Mouse (Mus musculus) lung, embryonic 15.5 days (tissue): Measurements from ENCODE around the gene Pde4dip. TPM values are rescaled to one million over a fixed set of nuclear protein-coding genes. Genes with fewer than 3 reads are reported as not detected.

Experiments
- ATAC-seq: fragments of 200-750 bp; cut with Nextera tagmentation; 2 replicates; pipeline ENCODE4 v1.8.0; 2017; ENCODE audit warnings: moderate number of reproducible peaks, borderline replicate concordance; ENCODE audit not compliant: low FRiP score, low TSS enrichment; ENCODE audit errors: extremely low read depth
- H3K27ac ChIP-seq: fragments of 300-500 bp; sonication (generic); 2 replicates; pipeline ENCODE4 v1.5.1; 2015; ENCODE audit warnings: moderate library complexity, mild to moderate bottlenecking, inconsistent platforms
- H3K27me3 ChIP-seq: fragments of 300-500 bp; sonication (generic); 2 replicates; pipeline ENCODE4 v1.6.1; 2015; ENCODE audit warnings: inconsistent platforms
- H3K36me3 ChIP-seq: fragments of 300-500 bp; sonication (generic); 2 replicates; pipeline ENCODE4 v1.6.1; 2015; ENCODE audit warnings: inconsistent platforms
- H3K4me1 ChIP-seq: fragments of 300-500 bp; sonication (generic); 2 replicates; pipeline ENCODE4 v1.6.1; 2015; ENCODE audit warnings: inconsistent platforms
- H3K4me2 ChIP-seq: fragments of 300-500 bp; sonication (generic); 2 replicates; pipeline ENCODE4 v1.6.1; 2015; ENCODE audit warnings: inconsistent platforms, mild to moderate bottlenecking, moderate library complexity
- H3K4me3 ChIP-seq: fragments of 300-500 bp; sonication (generic); 2 replicates; pipeline ENCODE4 v1.5.1; 2015; ENCODE audit warnings: mild to moderate bottlenecking, inconsistent platforms
- H3K9ac ChIP-seq: fragments of 300-500 bp; sonication (generic); 2 replicates; pipeline ENCODE4 v1.6.1; 2015; ENCODE audit warnings: inconsistent platforms
- H3K9me3 ChIP-seq: fragments of 300-500 bp; sonication (generic); 2 replicates; pipeline ENCODE4 v1.6.1; 2016; ENCODE audit warnings: inconsistent platforms
- WGBS: fragments of 180-500 bp; shearing (Covaris S2); methylation state at CpG from one replicate; pipeline ENCODE4 v1.1.7; 2015; 5-methylcytosine and 5-hydroxymethylcytosine counted together
- polyA plus RNA-seq: library from polyadenylated mRNA; unstranded; fragments of >200 nt; fragmentation: Nextera tagmentation; extraction: Ambion mirVana; gene quantifications from 2 replicates; pipeline ENCODE4 v1.2.1, GENCODE M21; 2015

Pde4dip gene
- polyA plus RNA-seq, 1 experiment from 2014 or later = 18.3 TPM

- Histone ChIP-seq H3K9ac (no peak within 1 kb of the TSS), H3K27ac (no peak within 1 kb of the TSS), H3K9me3 (no peaks in the 10 kb centered on the region), H3K27me3 (no peaks in the 10 kb centered on the region), H3K4me2 (no peak within 1 kb of the TSS), H3K4me1 (no peaks in the 10 kb centered on the region), H3K36me3 (peaks cover 14% of the 10 kb centered on the region), H3K4me3 (no peak within 1 kb of the TSS)
- ATAC-seq = no peak
- WGBS = 84% methylated on average over 7 of the region's 7 CpGs
Observed at GRCm38 (mm10) chr3:97674644-97675110, 213.8 kb downstream of the Pde4dip start, which contains the start of gene Gm17651. Gene Gm17651 (minus strand): TSS chr3:97674694.

GRCm38 (mm10) chr3:97667093-97667675 lies 221.3 kb downstream of the Pde4dip start:
- Histone ChIP-seq H3K27me3 (no peaks in the 10 kb centered on the region), H3K4me2 (no peak overlapping the region), H3K9ac (no peak overlapping the region), H3K27ac (no peak overlapping the region), H3K36me3 (peaks cover 18% of the 10 kb centered on the region), H3K9me3 (no peaks in the 10 kb centered on the region), H3K4me3 (no peak overlapping the region), H3K4me1 (no peaks in the 10 kb centered on the region)
- 51% methylated on average over 14 of the region's 14 CpGs for WGBS
- ATAC-seq = no peak

GRCm38 (mm10) chr3:97666154-97666553 lies 222.4 kb downstream of the Pde4dip start:
- H3K9me3 ChIP-seq = no peaks in the 10 kb centered on the region
- 50% methylated on average over 8 of the region's 8 CpGs for WGBS
- H3K9ac ChIP-seq = no peak overlapping the region
- no peak overlapping the region for H3K27ac ChIP-seq
- H3K4me3 ChIP-seq = no peak overlapping the region
- ATAC-seq = no peak
- H3K27me3 ChIP-seq = no peaks in the 10 kb centered on the region
- H3K4me2 ChIP-seq = no peak overlapping the region
- H3K4me1 ChIP-seq = no peaks in the 10 kb centered on the region
- H3K36me3 ChIP-seq = peaks cover 16% of the 10 kb centered on the region

- H3K9me3 ChIP-seq = no peaks in the 10 kb centered on the region
- H3K4me3 ChIP-seq = no peak overlapping the region
- H3K27me3 ChIP-seq = no peaks in the 10 kb centered on the region
- H3K4me2 ChIP-seq = no peak overlapping the region
- H3K36me3 ChIP-seq = peaks cover 11% of the 10 kb centered on the region
- H3K4me1 ChIP-seq = no peaks in the 10 kb centered on the region
- no peak overlapping the region for H3K27ac ChIP-seq
- 62% methylated on average over 9 of the region's 9 CpGs for WGBS
- no peak overlapping the region for H3K9ac ChIP-seq
- ATAC-seq = no peak
Observed at GRCm38 (mm10) chr3:97665525-97665924, 223.0 kb downstream of the Pde4dip start.

GRCm38 (mm10) chr3:97661206-97661605 lies 227.3 kb downstream of the Pde4dip start:
- Histone ChIP-seq H3K4me1 (peaks cover 12% of the 10 kb centered on the region), H3K9me3 (no peaks in the 10 kb centered on the region), H3K4me2 (no peak overlapping the region), H3K4me3 (no peak overlapping the region), H3K27ac (no peak overlapping the region), H3K36me3 (no peaks in the 10 kb centered on the region), H3K27me3 (no peaks in the 10 kb centered on the region), H3K9ac (no peak overlapping the region)
- WGBS = 69% methylated on average over 8 of the region's 8 CpGs
- ATAC-seq = no peak

- no peaks in the 10 kb centered on the region for H3K27me3 ChIP-seq
- H3K4me3 ChIP-seq = no peak overlapping the region
Observed at GRCm38 (mm10) chr3:97659746-97660145, 228.8 kb downstream of the Pde4dip start.

GRCm38 (mm10) chr3:97658426-97659193 lies 229.9 kb downstream of the Pde4dip start:
- Histone ChIP-seq H3K4me2 (peak overlapping the region; percentile 83), H3K9me3 (no peaks in the 10 kb centered on the region), H3K36me3 (no peaks in the 10 kb centered on the region), H3K4me1 (peaks cover 12% of the 10 kb centered on the region), H3K9ac (peak overlapping the region; percentile 65), H3K4me3 (peak overlapping the region; percentile 76), H3K27ac (peak overlapping the region; percentile 41; the same call in 1 of the 2 replicates), H3K27me3 (no peaks in the 10 kb centered on the region)
- WGBS = under 1% methylated on average over 49 of the region's 50 CpGs
- ATAC-seq = peak; percentile 86

More at GRCm38 (mm10) chr3:97659746-97660145, 228.8 kb downstream of the Pde4dip start:
- no peak overlapping the region for H3K9ac ChIP-seq
- WGBS = 78% methylated on average over 7 of the region's 7 CpGs
- no peaks in the 10 kb centered on the region for H3K9me3 ChIP-seq
- peaks cover 12% of the 10 kb centered on the region for H3K4me1 ChIP-seq
- no peak overlapping the region for H3K27ac ChIP-seq
- peak overlapping the region; percentile 83; the same call in 1 of the 2 replicates for H3K4me2 ChIP-seq
- no peak for ATAC-seq
- no peaks in the 10 kb centered on the region for H3K36me3 ChIP-seq

- H3K9me3 ChIP-seq = no peaks in the 10 kb centered on the region
- 2% methylated on average over 49 of the region's 51 CpGs for whole genome bisulfite sequencing
- ATAC-seq = peak; percentile 97
- peak within 1 kb of the TSS; percentile 76 for H3K4me3 ChIP-seq
- peaks cover 12% of the 10 kb centered on the region for H3K4me1 ChIP-seq
- no peaks in the 10 kb centered on the region for H3K27me3 ChIP-seq
- H3K4me2 ChIP-seq = peak within 1 kb of the TSS; percentile 83
- peak within 1 kb of the TSS; percentile 65 for H3K9ac ChIP-seq
- peak within 1 kb of the TSS; percentile 41; the same call in 1 of the 2 replicates for H3K27ac ChIP-seq
- H3K36me3 ChIP-seq = no peaks in the 10 kb centered on the region
Observed at GRCm38 (mm10) chr3:97657655-97658411, 230.7 kb downstream of the Pde4dip start, which contains the start of gene Prkab2. Gene Prkab2 (plus strand): TSS chr3:97658193.

GRCm38 (mm10) chr3:97654901-97655300 lies 233.6 kb downstream of the Pde4dip start:
- WGBS = 83% methylated on average over 8 of the region's 8 CpGs
- Histone ChIP-seq H3K4me2 (no peak overlapping the region), H3K27ac (no peak overlapping the region), H3K9me3 (no peaks in the 10 kb centered on the region), H3K4me3 (no peak overlapping the region), H3K36me3 (no peaks in the 10 kb centered on the region), H3K9ac (no peak overlapping the region), H3K27me3 (no peaks in the 10 kb centered on the region), H3K4me1 (peaks cover 12% of the 10 kb centered on the region)
- ATAC-seq = no peak

GRCm38 (mm10) chr3:97653781-97654180 lies 234.7 kb downstream of the Pde4dip start:
- 91% methylated on average over 5 of the region's 5 CpGs for WGBS
- Histone ChIP-seq H3K4me3 (no peak overlapping the region), H3K27me3 (no peaks in the 10 kb centered on the region), H3K9ac (no peak overlapping the region), H3K36me3 (no peaks in the 10 kb centered on the region), H3K9me3 (no peaks in the 10 kb centered on the region), H3K4me2 (no peak overlapping the region), H3K27ac (no peak overlapping the region), H3K4me1 (peaks cover 3% of the 10 kb centered on the region; the same call in 1 of the 2 replicates)
- ATAC-seq = no peak

- H3K9ac ChIP-seq = no peak overlapping the region
- H3K27me3 ChIP-seq = no peaks in the 10 kb centered on the region
- H3K27ac ChIP-seq = no peak overlapping the region
- H3K9me3 ChIP-seq = no peaks in the 10 kb centered on the region
- H3K36me3 ChIP-seq = no peaks in the 10 kb centered on the region
- WGBS = 69% methylated on average over 10 of the region's 10 CpGs
- H3K4me2 ChIP-seq = no peak overlapping the region
- H3K4me3 ChIP-seq = no peak overlapping the region
- no peak for ATAC-seq
- H3K4me1 ChIP-seq = no peaks in the 10 kb centered on the region
Observed at GRCm38 (mm10) chr3:97651604-97652003, 236.9 kb downstream of the Pde4dip start.
